Mouse (Mus musculus): Measurements from ENCODE around the gene Nat10.

DNA sequence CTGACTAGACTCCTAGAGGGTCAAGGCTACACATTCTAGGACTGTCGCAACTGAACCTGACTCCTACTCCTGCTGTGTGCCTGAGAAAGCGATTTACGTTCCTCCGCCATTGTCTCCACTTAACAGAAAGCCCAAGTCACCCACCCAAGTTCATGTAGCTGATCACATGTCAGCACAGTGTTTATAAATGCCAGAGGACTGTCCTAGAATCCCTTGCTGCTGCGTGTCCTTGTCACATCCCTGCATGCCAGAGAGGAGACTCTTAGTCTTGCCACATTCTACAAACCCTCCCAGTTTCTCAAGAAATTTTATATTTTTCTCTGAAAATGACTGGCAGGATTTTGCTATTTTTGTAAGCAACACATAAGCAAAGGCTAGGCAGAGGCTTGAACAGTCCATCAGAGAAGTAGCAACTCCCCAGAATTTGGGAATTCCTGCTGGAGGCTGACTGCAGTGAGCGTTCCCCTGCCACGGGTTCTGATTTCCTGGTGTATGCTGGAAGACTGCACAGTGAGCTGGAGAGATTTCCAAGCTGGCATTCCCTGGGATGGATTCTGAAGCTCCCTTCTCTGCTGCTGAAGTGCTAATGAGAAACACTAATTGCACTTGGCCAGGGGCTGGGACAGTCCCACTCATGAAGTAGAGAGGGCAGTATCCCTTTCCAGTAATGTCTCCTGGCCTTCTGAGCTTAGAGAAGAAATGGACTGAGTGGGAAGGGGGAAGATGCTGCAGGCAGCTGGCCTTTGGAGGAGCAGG lies 83.3 kb downstream of the Nat10 start:
- TF ChIP-seq CTCF (IDR thresholded peaks at IDR 0.05; ENCODE audit: low read depth), result no peak
- TF ChIP-seq EP300 (optimal IDR thresholded peaks at IDR 0.05), result no peak
